Mouse (Mus musculus) ovary, adult 10 weeks (tissue): ENCODE results near the gene Ipp. TPM values are rescaled to one million over a fixed set of nuclear protein-coding genes. Genes with fewer than 3 reads are reported as not detected.

Experiments
- polyA plus RNA-seq: library from polyadenylated mRNA; stranded (reverse); fragments of 350-450 nt; fragmentation: Illumina TruSeq; extraction: RNeasy Lipid Tissue Mini Kit (QIAGEN cat#74804); gene quantifications from one replicate; pipeline ENCODE4 v1.2.3, GENCODE M21; 2014

Gene Ipp
- 23.0 TPM for polyA plus RNA-seq

DNA sequence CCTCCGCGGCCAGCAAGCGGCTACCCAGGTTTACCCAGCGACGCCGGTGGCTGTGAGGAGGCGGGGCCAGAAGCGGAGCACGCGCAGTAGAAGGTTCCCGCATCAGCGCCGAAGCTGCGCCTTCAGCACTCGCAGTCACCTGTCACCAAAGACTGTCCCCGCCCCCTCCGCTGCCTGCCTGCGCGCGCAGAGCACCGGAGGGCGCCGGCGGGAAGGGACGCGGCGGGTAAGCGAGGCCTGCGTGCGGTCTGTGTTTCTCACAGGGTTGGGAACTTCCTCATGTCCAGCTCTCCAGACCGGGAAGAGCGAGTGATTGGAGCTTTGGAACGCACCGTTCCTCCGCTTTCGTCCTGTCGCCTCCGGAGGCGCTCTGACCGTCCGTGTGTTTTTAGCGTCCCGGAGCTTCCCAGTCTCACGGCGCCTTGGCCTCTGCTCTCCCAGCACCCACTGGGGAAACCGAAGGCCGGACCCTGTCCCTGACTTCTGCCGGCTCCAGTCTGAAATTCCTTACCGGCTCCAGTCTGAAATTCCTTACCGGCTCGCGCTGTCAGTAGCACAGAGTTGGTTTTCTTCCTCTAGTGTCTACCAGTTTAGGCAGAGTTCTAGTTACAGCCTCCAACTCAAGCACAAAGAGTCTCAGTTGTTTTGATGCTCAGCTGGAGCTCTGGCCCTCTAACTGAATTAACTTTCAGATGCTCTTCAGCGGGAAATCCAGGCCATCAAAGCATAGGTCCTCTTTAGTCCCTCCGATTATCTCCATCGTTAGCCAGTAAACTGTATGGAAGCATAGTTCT lies at the start of gene Ipp:
Gene Ipp, plus strand, starts transcription at position 125 of the 794 bp plus-strand sequence.

DNA sequence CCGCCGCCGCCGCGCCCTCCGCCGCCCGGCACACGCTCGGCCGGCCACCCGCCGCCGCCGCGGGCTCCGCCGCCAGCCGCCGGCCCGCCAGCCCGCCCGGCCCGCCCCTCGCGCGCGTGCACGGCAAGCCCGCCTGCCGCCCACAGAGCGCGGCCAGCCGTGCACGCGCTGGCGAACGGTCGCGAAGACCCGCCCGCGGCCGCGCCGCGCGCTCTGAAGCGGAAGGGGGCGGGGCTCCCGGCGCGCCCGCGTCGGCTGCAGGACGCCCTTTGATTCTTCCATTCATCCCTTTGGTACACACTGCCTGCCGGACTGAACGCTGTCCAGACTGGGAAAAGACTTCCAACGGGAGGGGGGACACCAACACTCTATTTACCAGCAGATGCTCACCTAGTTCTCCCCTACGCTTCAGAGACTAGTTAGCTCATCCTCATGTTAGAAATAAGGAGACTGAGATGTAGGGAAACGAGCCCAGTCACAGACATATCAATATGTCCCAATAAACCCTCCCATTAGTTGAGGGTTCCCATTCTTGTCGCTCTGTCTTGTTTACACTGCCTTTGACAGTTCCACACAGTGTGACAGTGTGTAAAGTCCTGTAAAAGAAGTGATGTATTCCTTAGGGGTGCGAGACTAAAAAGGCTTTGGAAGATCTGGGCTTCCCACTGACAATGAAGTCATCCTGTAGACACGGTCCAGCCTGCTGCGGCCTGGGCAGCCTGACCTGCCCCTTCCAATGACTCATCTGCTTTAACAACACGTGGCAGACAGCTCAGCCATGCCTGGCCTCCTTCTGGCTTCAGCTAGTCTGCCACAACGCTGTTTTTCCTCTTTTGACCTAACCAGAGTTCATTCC lies 43.0 kb upstream of the Ipp start, which contains the start of gene Mast2:
Gene Mast2, minus strand, starts transcription at position 58 of the 856 bp plus-strand sequence.

DNA sequence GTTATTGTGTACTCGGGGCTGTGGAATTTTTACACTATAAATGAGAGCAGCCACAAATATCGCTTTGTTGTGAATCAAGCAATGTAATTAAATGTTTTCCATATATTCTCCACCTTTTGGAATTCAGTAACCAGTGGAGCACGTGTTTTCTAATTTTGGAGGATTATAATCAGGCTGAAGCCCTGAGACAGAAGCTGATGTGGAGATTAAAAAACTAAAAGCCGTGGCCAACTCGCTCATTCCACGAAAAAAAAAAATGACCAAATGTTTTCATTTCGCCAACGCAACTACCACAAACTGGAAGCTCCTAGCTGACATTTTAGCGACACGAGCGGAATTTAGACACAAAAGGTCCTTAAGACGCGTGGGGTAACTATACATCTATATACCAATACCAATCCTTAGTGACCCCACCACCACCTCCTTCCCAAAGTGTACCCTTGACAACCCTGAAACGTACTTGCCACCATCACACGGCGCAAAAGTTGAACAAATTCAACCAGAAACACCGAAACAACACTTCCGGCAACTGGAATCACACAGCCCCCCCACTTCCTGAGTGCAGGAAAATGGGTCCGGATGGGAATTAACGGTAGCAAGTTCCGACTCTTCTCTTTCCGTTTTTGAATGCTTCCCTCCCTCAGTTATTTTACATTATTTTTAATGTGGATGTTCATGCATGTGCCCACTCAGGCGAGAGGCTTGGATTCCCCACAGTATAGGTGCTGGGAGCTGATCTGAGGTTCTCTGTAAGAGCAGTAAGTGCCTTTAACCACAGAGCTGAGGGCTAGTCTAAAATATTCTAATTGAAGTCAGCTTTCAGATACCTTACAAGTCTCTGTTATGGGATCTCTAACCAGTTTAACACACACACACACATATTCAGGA lies 48.3 kb downstream of the Ipp start, which contains the start of gene Tmem69:
Gene Tmem69, minus strand, starts transcription at position 524 of the 888 bp plus-strand sequence.

GRCm38 (mm10) chr4:116557306-116558121 lies 50.2 kb downstream of the Ipp start, which contains the start of gene Gpbp1l1:
Gene Gpbp1l1, plus strand, starts transcription at chr4:116557658.

Other genes starting within 250 kb of the Ipp start
- 19.0 TPM for gene Mast2, start 43.4 kb upstream of the Ipp start, polyA plus RNA-seq
- 62.0 TPM for gene Tmem69, start 48.4 kb downstream of the Ipp start, polyA plus RNA-seq
- gene Gpbp1l1, start 50.1 kb downstream of the Ipp start, polyA plus RNA-seq = 72.8 TPM
- gene Ccdc17, start 89.1 kb downstream of the Ipp start, polyA plus RNA-seq = 3.5 TPM
- 207 TPM for gene Nasp, start 120.4 kb downstream of the Ipp start, polyA plus RNA-seq
- 554 TPM for gene Akr1a1, start 144.1 kb downstream of the Ipp start, polyA plus RNA-seq
- gene Prdx1, start 178.0 kb downstream of the Ipp start, polyA plus RNA-seq = 3,325 TPM
- gene Mmachc, start 200.9 kb downstream of the Ipp start, polyA plus RNA-seq = 33.4 TPM
- gene Ccdc163, start 201.0 kb downstream of the Ipp start, polyA plus RNA-seq = 14.2 TPM
- gene Tesk2, start 213.4 kb downstream of the Ipp start, polyA plus RNA-seq = 2.5 TPM